Mouse (Mus musculus): ENCODE measurements around the gene Rpf1. TPM values are rescaled to one million over a fixed set of nuclear protein-coding genes. Genes with fewer than 3 reads are reported as not detected.

The Rpf1 gene
- 79.2 and 79.8 TPM in 2 replicates for polyA plus RNA-seq (2011; ENCODE audit: insufficient read depth, insufficient read length, low read depth, missing spikeins)

DNA sequence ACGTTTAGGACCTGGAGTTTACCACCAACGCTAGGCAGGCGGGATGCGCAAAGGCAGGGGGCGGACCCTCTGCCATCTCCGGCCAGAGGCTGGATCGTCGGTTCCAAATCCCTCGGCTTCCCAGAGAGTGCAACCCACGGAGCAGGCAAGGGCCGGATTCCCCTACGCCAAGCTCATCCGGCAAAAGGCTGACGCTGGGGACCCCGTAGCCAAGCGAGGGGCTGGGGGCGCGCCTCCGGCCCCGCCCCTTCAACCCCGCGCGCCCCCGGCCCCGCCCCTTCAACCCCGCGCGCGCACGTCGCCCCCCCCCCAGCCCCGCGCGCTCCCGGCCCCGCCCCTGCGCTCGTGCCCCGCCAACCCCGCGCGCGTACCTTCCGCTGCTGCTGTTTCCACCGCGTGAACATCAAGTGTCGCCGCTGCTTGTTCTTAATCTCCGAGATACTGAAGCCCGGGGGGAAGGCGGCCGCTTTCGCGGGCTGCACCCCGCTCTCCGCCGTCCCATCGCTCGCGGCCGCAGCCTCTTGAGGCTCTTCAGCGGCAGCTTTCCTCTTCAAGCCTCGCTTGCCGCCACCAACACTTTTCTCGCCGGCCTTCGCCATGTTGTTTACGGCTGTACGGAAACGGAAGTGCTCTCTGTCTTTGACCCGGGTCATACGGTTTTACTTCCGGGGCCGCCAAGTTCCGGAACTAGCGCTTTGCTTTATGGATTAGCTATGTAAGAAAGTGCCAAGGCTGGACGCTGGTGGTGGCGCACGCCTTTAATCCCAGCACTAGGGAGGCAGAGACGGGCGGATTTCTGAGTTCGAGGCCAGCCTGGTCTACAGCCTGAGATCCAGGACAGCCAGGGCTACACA is at the start of gene Rpf1:
TSS of gene Rpf1 (minus strand) at position 632 of the 854 bp plus-strand sequence.
- H3K9ac ChIP-seq (ENCODE audit: low read depth, poor library complexity, severe bottlenecking), result peak within 1 kb of the TSS; percentile 92
- no peaks in the 10 kb centered on the region for H3K27me3 ChIP-seq (ENCODE audit: control insufficient read depth, insufficient read depth, low read length, poor library complexity, severe bottlenecking)
- peak within 1 kb of the TSS; percentile 99 for H3K4me3 ChIP-seq (ENCODE audit: low read depth, low read length)
- H3K36me3 ChIP-seq (ENCODE audit: control insufficient read depth, insufficient read depth, low read length, poor library complexity, severe bottlenecking), result peaks cover 12% of the 10 kb centered on the region
- no peaks in the 10 kb centered on the region for H3K9me3 ChIP-seq (replicated peaks; ENCODE audit: control insufficient read depth, insufficient read depth, low read length, poor library complexity, severe bottlenecking)
- TF ChIP-seq POLR2A (IDR thresholded peaks at IDR 0.05; ENCODE audit: insufficient read depth, low read length) (no peak), EP300 (IDR thresholded peaks at IDR 0.05; ENCODE audit: insufficient read depth, low read depth, low read length) (no peak), CTCF (IDR thresholded peaks at IDR 0.05; ENCODE audit: low read depth, low read length) (no peak)
- peak within 1 kb of the TSS; percentile 96 for H3K27ac ChIP-seq (ENCODE audit: insufficient read depth, low read length)
- no peaks in the 10 kb centered on the region for H3K4me1 ChIP-seq (ENCODE audit: control insufficient read depth, insufficient read depth, low read length)

DNA sequence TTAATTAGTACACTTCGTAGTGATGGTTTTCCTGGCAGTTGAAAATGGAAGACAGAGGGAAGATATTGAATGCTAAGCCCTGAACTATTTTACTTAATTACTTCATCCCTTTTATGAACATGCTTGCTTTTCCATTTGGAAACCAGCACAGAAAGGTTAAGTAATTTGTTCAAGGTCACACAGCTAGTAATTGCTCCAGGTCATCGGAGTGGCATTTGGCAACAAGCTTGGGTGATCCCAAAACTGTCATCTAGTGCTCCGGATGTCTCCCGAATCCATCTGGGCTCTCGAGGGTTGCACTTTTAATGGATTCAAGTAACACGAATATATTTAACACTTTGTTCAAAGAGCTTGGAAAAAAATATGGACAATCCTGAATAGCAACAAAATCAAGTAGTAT is 49.7 kb upstream of the Rpf1 start:
- Histone ChIP-seq H3K4me1 (ENCODE audit: control insufficient read depth, insufficient read depth, low read length) (no peaks in the 10 kb centered on the region), H3K4me3 (ENCODE audit: low read depth, low read length) (no peak overlapping the region), H3K9ac (ENCODE audit: low read depth, poor library complexity, severe bottlenecking) (no peak overlapping the region), H3K9me3 (replicated peaks; ENCODE audit: control insufficient read depth, insufficient read depth, low read length, poor library complexity, severe bottlenecking) (no peaks in the 10 kb centered on the region), H3K27me3 (ENCODE audit: control insufficient read depth, insufficient read depth, low read length, poor library complexity, severe bottlenecking) (no peaks in the 10 kb centered on the region), H3K27ac (ENCODE audit: insufficient read depth, low read length) (no peak overlapping the region), H3K36me3 (ENCODE audit: control insufficient read depth, insufficient read depth, low read length, poor library complexity, severe bottlenecking) (no peaks in the 10 kb centered on the region)
- TF ChIP-seq CTCF (IDR thresholded peaks at IDR 0.05; ENCODE audit: low read depth, low read length), result no peak
- no peak for TF ChIP-seq POLR2A (IDR thresholded peaks at IDR 0.05; ENCODE audit: insufficient read depth, low read length)
- no peak for TF ChIP-seq EP300 (IDR thresholded peaks at IDR 0.05; ENCODE audit: insufficient read depth, low read depth, low read length)

DNA sequence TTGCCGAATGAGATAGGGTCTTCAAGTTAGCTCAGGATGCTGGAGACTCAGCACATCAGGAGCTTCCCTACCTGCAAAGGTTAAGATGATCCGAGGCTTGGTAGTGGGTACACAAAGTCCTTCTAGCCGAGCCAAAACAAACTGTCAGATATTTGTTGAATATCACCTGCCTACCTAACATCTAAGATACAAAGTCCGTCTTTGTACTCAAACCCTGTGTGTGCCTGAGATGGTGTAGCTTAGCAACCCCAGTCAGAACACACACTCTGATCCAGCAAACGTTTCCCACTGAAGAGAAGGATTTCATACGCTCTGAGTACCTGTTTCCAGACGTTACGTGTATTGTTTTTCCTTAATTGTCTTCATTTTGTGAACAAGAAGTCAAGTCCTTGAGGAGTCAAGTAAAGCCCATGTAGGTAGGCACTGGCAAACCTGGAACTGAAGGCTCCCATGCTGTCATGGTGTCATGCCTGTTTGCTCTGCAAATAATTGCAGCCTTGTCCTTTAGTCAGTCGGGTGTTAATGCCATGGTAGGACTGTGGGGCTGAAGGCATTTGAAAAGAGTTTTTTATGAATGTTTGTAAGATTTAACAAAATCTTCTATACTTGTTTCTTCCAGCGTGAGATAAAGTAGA is 49.0 kb upstream of the Rpf1 start, which contains the start of gene Uox:
TSS of gene Uox (plus strand) at position 279 of the 635 bp plus-strand sequence.
- no peaks in the 10 kb centered on the region for H3K27me3 ChIP-seq (ENCODE audit: control insufficient read depth, insufficient read depth, low read length, poor library complexity, severe bottlenecking)
- H3K9ac ChIP-seq (ENCODE audit: low read depth, poor library complexity, severe bottlenecking), result no peak within 1 kb of the TSS
- no peak for TF ChIP-seq CTCF (IDR thresholded peaks at IDR 0.05; ENCODE audit: low read depth, low read length)
- no peak for TF ChIP-seq POLR2A (IDR thresholded peaks at IDR 0.05; ENCODE audit: insufficient read depth, low read length)
- TF ChIP-seq EP300 (IDR thresholded peaks at IDR 0.05; ENCODE audit: insufficient read depth, low read depth, low read length), result no peak
- no peak within 1 kb of the TSS for H3K4me3 ChIP-seq (ENCODE audit: low read depth, low read length)
- no peak within 1 kb of the TSS for H3K27ac ChIP-seq (ENCODE audit: insufficient read depth, low read length)
- no peaks in the 10 kb centered on the region for H3K9me3 ChIP-seq (replicated peaks; ENCODE audit: control insufficient read depth, insufficient read depth, low read length, poor library complexity, severe bottlenecking)
- no peaks in the 10 kb centered on the region for H3K4me1 ChIP-seq (ENCODE audit: control insufficient read depth, insufficient read depth, low read length)
- no peaks in the 10 kb centered on the region for H3K36me3 ChIP-seq (ENCODE audit: control insufficient read depth, insufficient read depth, low read length, poor library complexity, severe bottlenecking)

DNA sequence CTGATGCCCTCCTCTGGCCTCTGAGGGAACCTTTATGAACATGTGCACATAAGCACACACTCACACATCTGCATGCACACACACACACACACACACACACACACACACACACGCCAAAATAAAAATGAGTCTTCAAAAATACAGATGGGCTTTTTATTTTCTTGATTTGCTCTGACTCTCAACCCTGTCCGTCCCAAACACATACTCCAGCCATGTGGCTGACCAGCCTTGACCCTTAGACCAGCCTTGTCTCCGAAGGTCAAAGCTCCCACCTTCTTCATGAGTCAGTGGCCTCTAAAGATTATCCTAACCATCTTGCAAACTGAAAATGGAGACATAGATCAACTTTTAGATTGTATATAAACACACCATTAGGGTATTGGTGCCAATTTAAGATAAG is 48.4 kb upstream of the Rpf1 start:
- no peak overlapping the region for H3K27ac ChIP-seq (ENCODE audit: insufficient read depth, low read length)
- TF ChIP-seq CTCF (IDR thresholded peaks at IDR 0.05; ENCODE audit: low read depth, low read length) (no peak), EP300 (IDR thresholded peaks at IDR 0.05; ENCODE audit: insufficient read depth, low read depth, low read length) (no peak), POLR2A (IDR thresholded peaks at IDR 0.05; ENCODE audit: insufficient read depth, low read length) (no peak)
- H3K9ac ChIP-seq (ENCODE audit: low read depth, poor library complexity, severe bottlenecking), result no peak overlapping the region
- H3K4me1 ChIP-seq (ENCODE audit: control insufficient read depth, insufficient read depth, low read length), result no peaks in the 10 kb centered on the region
- H3K9me3 ChIP-seq (replicated peaks; ENCODE audit: control insufficient read depth, insufficient read depth, low read length, poor library complexity, severe bottlenecking), result no peaks in the 10 kb centered on the region
- H3K4me3 ChIP-seq (ENCODE audit: low read depth, low read length), result no peak overlapping the region
- no peaks in the 10 kb centered on the region for H3K36me3 ChIP-seq (ENCODE audit: control insufficient read depth, insufficient read depth, low read length, poor library complexity, severe bottlenecking)
- no peaks in the 10 kb centered on the region for H3K27me3 ChIP-seq (ENCODE audit: control insufficient read depth, insufficient read depth, low read length, poor library complexity, severe bottlenecking)

DNA sequence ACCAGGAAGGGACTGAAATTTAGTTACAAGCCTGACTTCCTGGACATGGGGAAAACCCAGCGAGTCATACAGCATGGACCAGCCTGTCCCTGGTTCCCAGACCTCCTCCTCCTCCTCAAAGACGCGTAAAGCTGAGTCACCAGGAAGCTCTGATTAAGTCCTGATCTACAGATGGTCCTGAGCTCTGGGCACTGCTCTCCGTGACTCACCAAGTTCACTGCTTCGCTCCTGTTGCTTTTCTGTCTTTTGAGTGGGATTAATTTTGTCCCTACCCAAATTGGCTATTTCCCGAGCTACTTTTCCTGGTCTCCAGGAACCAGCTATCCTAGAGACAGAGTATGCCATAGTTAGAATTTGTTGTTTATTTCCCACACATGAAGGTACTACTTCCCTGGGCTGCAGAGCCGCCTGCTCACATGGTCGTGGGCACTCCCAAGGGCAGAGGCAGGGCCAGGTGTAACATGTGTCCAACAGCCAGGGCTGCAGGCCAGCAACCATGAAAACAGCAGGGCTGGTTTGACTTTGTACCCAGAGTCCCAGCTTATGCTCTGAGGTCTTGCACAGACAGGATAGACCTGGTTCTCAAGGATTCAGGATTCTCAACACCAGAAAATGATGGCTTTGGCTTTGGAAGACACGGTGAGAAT is 46.8 kb upstream of the Rpf1 start:
- TF ChIP-seq POLR2A (IDR thresholded peaks at IDR 0.05; ENCODE audit: insufficient read depth, low read length) (no peak), CTCF (IDR thresholded peaks at IDR 0.05; ENCODE audit: low read depth, low read length) (no peak), EP300 (IDR thresholded peaks at IDR 0.05; ENCODE audit: insufficient read depth, low read depth, low read length) (no peak)
- no peak overlapping the region for H3K9ac ChIP-seq (ENCODE audit: low read depth, poor library complexity, severe bottlenecking)
- no peaks in the 10 kb centered on the region for H3K4me1 ChIP-seq (ENCODE audit: control insufficient read depth, insufficient read depth, low read length)
- no peaks in the 10 kb centered on the region for H3K27me3 ChIP-seq (ENCODE audit: control insufficient read depth, insufficient read depth, low read length, poor library complexity, severe bottlenecking)
- H3K4me3 ChIP-seq (ENCODE audit: low read depth, low read length), result no peak overlapping the region
- no peak overlapping the region for H3K27ac ChIP-seq (ENCODE audit: insufficient read depth, low read length)
- no peaks in the 10 kb centered on the region for H3K36me3 ChIP-seq (ENCODE audit: control insufficient read depth, insufficient read depth, low read length, poor library complexity, severe bottlenecking)
- H3K9me3 ChIP-seq (replicated peaks; ENCODE audit: control insufficient read depth, insufficient read depth, low read length, poor library complexity, severe bottlenecking), result no peaks in the 10 kb centered on the region

Measured in ES-Bruce4 (cell line).